Mouse (Mus musculus): ENCODE measurements at regions not wholly inside any gene's neighbourhood (a gene's known extent, or its start where the extent isn't known, plus 50 kb on each side); places are given as distances from the start of the nearest gene placed in this dataset.

DNA sequence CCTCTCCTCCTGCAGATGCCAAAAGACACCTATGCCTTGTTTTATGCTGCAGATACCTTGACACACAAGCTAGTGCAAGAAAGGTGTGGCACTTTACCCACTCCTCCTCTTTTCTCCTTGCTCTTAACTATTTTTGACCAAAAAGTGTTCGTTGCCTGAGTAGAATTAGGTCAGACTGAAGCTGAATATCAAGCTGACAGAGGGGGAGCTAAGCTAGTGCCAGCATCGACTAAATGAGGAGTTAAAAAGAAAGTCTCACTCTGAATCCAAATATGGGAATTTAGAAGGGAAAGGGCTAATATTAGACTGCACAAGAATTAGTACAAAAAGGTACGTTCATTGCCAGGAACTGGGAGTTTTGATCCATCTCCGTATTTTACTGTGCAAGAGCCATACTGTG lies 241.2 kb downstream of the Cog6 start:
- no peak for TF ChIP-seq CTCF (IDR thresholded peaks at IDR 0.05; ENCODE audit: low read depth)
- no peak for TF ChIP-seq EP300 (IDR thresholded peaks at IDR 0.05; ENCODE audit: low read depth)

Data from liver, postnatal 0 days (tissue).